Mouse (Mus musculus): Measurements from ENCODE around the gene Ptgfrn.

Ptgfrn gene

DNA sequence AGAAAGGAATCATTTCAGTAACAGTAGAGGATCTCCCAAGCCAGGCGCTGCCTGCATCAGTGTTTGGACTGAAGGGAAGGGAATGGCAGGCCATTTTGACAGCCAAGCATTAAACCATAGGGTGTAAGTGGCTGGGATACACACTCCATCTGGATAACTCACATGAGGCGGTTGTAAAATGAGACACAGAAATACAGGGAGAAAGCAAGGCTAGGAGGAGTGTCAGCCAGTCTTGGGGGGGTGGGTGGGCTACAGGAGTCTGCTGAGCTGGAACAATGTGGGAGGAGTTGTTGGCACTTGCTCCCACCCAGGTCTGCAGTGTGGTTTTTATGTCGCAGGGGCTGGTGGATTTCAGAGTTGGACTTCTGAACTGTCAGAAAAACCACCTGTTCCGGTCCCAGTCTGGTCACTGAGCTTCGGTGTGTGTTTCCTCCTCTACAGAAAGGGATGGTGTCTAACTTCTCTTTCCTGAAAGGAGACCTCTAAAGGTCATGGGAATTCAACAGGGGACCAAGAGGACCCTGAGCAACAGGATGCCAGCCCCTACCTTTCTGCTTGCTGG, 72.0 kb downstream of the Ptgfrn start:
- no peak for DNase-seq (ENCODE audit: low spot score in 2 of 2)

GRCm38 (mm10) chr3:101036001-101036400, 74.1 kb downstream of the Ptgfrn start:
- DNase-seq (ENCODE audit: low spot score in 2 of 2), result no peak

- no peak for DNase-seq (ENCODE audit: low spot score in 2 of 2)
Measured at GRCm38 (mm10) chr3:101034509-101034908, 75.6 kb downstream of the Ptgfrn start.

DNA sequence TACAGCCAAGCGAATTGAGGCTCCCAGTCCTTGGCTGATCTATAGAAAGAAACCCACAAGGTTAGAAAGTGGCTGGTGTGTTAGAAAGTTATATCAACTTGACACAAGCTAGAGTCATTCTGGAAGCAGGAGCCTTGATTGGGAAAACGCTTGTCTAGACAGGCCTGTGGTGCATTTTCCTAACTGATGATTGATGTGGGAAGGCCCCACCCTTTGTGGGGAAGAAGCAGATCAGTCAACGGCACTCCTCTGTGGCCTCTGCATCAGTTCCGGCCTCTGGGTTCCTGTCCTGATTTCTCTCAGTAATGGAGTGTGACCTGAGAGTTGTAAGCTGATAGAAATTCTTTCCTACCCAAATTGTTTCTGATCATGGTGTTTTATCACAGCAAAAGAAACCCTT, 76.4 kb downstream of the Ptgfrn start:
- no peak for DNase-seq (ENCODE audit: low spot score in 2 of 2)

- no peak for DNase-seq (ENCODE audit: low spot score in 2 of 2)
Measured at GRCm38 (mm10) chr3:101031456-101032142, 78.5 kb downstream of the Ptgfrn start.

- no peak for DNase-seq (ENCODE audit: low spot score in 2 of 2)
Measured at GRCm38 (mm10) chr3:101030630-101031029, 79.4 kb downstream of the Ptgfrn start.

DNA sequence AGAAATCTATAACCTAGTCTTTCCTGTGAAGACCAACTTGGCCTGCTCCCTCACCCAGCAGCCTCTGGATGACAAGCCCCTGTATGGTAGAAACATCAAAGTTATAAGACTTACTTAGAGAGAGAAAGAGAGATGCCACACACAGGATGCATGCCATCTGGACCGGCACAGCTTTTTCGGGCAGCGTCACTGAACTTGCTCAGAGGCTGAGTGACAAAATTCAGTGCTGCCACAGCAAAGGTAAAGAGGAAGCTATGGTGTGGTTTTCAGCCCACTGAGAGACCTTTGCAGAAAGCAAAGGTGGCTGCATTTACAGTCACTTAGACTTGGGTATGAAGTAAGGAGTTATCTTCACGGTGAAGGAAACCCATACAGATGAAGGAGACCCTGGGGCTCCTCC, 80.7 kb downstream of the Ptgfrn start, which contains the start of gene Cd101:
Gene Cd101 (minus strand): TSS at position 218 of the 400 bp plus-strand sequence.
- no peak for DNase-seq (ENCODE audit: low spot score in 2 of 2)

DNA sequence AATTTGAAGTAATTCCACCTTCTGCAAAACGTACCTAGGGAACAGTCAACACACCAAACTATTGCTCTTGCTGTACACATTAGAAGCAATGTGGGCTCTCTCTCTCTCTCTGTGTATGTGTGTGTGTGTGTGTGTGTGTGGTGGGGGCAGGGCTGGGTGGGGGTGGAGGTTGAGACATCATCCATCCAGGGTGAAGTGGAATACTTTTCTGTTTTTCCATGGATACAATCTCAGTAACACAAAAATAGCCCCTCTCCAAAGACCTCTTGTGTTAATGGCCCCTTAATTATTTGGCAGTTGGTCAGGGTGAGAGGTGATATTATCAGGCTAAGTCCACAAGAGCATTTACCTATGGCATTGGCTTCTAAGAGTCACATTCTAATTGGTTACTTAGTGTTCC, 83.3 kb downstream of the Ptgfrn start:
- no peak for DNase-seq (ENCODE audit: low spot score in 2 of 2)

- DNase-seq (ENCODE audit: low spot score in 2 of 2), result no peak
Measured at GRCm38 (mm10) chr3:101022967-101023366, 87.1 kb downstream of the Ptgfrn start.

DNA sequence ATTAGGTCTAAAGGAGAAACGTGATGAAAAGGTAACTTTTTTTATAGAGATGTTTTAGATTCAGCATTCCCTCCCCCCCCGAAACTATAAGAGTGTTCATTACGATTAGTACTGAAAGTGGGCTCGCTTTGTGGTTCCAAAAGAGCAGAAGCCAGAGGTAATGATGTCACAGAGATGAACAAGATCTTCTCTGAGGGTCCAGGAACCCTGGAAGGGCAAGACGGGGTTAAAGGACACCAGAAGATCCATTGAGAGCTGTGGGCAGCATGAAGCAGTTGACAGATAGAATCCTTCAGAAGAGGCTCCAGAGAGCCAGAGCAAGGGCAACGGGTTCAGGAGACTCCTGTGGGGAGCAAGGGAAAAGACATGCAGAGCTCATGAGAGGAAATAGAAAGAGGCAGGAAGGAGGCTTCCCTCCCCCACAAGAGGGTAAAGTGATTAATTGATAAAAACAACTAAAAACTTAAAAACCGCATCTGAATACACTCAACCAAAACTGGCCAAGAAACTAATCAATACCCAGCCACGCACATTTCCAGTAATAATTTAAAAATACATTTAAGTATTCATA, 88.5 kb downstream of the Ptgfrn start:
- DNase-seq (ENCODE audit: low spot score in 2 of 2), result no peak

- DNase-seq (ENCODE audit: low spot score in 2 of 2), result no peak
Measured at GRCm38 (mm10) chr3:101021073-101021472, 89.0 kb downstream of the Ptgfrn start.

- no peak for DNase-seq (ENCODE audit: low spot score in 2 of 2)
Measured at GRCm38 (mm10) chr3:101018494-101018893, 91.6 kb downstream of the Ptgfrn start.

DNA sequence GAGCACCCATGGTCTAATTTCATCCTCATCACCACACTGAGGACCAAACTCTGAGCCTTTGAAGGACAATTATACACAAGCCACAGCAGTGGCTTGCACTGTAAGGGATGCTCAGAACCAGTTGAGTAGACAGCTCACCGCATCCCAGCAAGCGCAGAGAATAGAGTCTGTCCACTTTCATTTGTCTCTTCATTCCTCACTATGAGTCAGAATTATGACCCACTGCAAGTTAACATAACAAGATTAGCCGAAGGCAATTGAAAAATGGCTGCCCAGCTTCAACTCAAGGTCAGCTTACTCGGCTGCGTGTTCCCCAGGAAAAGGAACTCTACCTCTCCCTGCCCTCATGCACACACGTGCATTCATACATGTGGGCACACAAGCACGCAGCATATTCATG, 94.0 kb downstream of the Ptgfrn start:
- DNase-seq (ENCODE audit: low spot score in 2 of 2), result no peak

- no peak for DNase-seq (ENCODE audit: low spot score in 2 of 2)
Measured at GRCm38 (mm10) chr3:101015254-101015653, 94.8 kb downstream of the Ptgfrn start.

DNA sequence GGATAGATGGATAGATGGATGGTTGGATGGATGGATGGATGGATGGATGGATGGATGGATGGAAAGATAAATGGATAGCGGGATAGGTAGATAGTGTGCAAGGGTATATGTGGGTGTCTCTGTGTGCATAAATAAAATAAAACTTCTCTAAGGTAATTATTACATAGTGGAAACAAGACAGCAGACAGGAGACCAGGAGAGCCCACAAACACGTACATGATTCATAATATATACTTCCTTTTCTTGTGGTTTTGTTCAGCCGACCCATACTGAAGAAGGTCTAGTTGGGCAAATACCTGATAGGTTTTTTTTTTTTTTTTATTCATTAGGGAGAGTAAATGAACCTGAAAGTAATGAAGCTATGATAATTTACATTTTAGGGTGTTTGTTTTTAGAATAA, 96.5 kb downstream of the Ptgfrn start:
- DNase-seq (ENCODE audit: low spot score in 2 of 2), result no peak

DNA sequence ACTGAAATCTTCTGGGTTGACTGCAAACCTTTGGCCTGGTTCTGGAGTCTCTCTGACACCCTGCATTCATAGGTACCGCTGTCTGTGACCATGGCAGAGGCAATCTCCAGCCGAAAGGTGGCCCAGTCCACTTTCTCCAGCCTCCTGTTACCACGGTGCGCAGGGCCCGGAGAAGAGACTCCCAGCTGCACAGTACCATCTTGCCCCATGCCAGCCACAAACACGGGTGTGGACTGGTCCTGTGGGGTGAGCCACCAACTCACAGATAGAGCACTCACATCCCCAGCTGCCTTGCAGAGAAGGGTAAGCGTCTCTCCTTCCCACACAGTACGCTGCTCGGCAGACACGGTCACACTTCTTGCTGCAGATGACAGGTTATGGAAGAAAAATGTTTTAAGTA, 97.1 kb downstream of the Ptgfrn start:
- DNase-seq (ENCODE audit: low spot score in 2 of 2), result no peak

DNA sequence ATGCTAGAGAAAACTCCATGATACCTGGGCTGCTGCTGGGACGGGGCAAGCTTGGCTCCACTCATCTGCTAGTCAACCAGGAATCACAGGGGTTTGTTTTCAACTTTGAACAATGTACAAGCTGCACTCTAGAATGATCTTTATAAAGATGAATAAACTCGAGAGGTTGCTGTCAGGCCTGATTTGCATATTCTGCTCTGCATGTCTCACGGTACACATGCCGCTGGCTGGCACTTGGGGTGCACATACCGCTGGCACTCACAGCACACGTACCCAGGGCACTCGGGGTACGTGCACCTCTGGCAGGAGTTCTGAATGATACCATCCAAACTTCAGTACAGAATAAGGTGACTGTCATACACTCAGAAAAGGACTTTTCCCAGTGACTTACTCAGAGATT, 97.5 kb downstream of the Ptgfrn start:
- DNase-seq (ENCODE audit: low spot score in 2 of 2), result no peak

DNA sequence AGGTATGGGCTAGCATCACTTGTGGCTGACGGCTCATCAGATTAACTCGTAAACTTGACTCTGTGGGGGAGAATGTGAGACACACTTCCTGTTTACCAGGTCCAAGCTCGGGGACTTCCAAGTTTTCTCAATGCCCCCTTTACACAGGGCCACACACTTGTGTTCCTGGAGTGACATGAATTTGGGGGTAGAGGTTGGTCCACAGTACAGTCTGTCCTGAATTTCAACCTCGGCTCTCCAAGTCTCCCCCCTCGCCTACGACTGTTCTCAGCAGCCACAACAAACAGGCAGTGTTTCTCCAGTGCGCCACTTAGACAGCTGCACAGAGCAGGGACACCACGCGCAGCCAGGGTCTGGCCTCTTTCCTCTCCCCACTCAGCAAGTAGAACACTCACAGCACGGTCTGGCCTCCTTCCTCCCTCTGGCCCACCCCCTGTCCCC, 97.9 kb downstream of the Ptgfrn start:
- DNase-seq (ENCODE audit: low spot score in 2 of 2), result peak; percentile 72 to 78

DNA sequence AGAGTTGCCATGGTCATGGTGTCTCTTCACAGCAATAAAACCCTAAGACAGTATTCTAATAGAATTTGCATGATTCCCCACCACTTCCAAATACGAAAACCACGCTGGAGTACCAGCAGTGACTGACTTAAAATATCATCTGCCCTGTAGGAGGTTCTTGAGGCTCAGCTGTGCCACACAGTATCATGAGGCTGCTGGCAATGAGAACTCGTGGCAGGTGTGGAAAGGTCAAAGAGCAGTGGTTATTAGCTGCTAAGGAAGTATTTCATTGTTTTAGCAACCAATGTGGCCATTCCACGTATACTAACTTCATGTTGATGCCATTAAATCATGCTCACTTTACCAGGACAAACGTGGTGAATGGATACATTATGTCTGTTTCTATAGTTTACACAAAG, 98.9 kb downstream of the Ptgfrn start:
- no peak for DNase-seq (ENCODE audit: low spot score in 2 of 2)

DNA sequence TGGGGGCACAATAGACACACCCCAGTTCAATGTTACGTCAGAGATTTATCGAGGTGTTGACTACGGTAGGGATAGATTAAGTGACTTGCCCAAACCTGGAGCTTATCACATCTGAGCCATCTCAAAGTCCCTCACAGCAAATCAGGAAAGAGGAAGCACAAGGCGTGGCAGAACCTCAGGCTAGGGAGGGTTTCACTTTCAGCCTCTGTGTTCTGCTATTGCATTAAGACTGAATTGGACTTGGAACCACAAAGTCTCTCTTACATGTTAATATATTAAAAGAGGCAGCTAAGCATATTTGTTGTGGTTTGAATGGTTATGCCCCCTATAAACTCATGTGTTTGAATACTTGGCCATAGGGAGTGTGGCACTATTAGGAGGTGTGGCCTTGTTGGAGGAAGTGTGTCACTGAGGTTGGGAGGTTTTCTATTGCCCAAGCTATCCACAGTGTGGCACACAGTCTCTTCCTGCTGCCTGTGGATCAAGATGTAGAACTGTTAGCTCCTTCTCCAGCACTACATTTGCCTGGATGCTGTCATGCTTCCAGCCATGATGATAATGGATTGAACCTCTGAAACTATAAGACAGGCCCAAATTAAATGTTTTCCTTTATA, 99.4 kb downstream of the Ptgfrn start:
- no peak for DNase-seq (ENCODE audit: low spot score in 2 of 2)

DNA sequence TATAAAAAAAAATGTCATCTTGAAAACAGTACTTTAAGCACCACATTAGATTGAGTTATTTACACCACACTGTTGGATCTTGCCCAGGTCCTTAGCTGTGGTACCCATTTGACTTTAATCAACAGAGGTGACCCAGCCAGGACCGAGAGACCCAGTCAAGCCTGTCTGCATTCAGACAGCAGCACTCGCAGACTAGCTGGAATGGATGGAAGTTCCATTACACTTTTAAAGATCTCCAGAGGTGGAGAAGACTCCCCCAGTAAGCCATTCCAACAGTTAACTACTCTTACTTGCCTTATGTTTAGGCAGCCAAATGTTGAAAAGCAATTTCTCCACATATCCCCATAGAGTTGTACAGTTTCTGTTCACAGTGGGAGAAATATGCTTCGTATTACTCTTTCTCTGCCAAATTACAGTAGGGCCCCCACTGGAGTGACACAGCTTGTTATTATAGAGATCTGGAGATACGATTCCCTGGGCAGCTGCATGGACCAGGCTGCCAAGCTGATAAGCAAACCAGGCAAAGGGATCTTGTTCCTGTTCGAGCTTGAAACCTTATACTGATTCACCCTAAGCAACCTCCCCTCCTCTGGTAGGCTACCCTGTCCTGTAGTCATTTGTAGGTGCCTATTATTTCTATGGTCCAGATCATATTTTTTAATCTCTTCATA, 102.8 kb downstream of the Ptgfrn start:
- DNase-seq (ENCODE audit: low spot score in 2 of 2), result no peak

DNA sequence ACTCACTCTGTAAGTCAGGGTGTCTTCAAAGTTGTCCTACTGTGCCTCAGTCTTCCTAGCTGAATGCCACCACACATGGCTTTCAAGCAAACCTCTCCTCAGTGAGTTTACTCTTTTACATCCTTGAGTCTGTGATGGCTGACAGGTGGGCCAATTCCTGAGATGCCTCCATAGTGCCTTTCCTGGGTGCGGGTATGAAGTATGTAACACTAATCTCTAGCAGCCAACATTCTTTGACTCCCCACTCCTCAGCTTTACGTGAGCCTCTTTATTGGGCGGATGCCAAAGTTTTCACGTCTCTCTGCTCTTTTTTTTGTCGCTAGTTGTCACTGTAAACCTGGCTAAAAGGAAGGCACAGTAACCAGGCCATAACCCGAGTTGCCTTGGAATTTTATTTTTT, 104.7 kb downstream of the Ptgfrn start:
- no peak for DNase-seq (ENCODE audit: low spot score in 2 of 2)

Data from right cerebral cortex, postnatal 10 days (tissue).